Comparison of ENCODE assay signal across 21 mouse cellular contexts in the genomic region with DNA sequence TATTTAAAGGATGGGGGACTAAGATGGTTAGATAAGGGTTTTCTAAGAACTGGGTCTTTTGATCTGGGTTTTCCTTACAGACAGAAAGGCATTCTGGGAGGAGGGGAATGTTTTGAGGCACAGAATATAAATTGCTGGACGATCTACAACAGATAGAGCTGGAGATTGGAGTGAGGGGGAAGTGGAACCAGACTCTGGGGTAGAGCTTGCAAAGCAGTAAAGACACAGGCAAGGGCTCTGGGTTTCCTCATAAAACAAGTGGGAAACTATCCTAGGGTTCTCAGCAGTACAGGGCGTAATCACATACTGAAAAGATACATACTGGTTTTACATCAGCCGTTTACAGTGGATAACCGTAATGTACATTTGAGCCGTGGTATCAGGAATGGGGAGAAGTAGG.
"Had no signal": no experiment of that assay in that cellular context is flagged by ENCODE, and none has a peak within 500 bp of the region (broad histone marks: within the 10 kb centered on the region; RNA-seq: fewer than 3 reads in every experiment).

No protein-coding gene starts in this region.

- H3K27ac ChIP-seq: liver, embryonic 15.5 days; lung, embryonic 15.5 days; midbrain, embryonic 10.5 days; midbrain, embryonic 12.5 days; neural tube, embryonic 13.5 days; neural tube, embryonic 15.5 days had no signal

- DNase-seq: liver, postnatal 0 days; lung, adult 2 months; lung, postnatal 10 days; lung, postnatal 4 days; midbrain, embryonic 14.5 days; retina, postnatal 1 day; right cerebral cortex, adult 18-20 months; right cerebral cortex, postnatal 25 days; right cerebral cortex, postnatal 4 days; spleen, adult 18-20 months; thymus, adult 2 months; thymus, postnatal 25 days; thymus, postnatal 4 days had no signal

- H3K9ac ChIP-seq: liver, embryonic 15.5 days; liver, postnatal 0 days; lung, embryonic 15.5 days; midbrain, embryonic 12.5 days; neural tube, embryonic 13.5 days; neural tube, embryonic 15.5 days had no signal

- ATAC-seq: liver, postnatal 0 days; midbrain, embryonic 16.5 days had no signal

- H3K9me3 ChIP-seq: liver, embryonic 15.5 days; lung, embryonic 15.5 days; midbrain, embryonic 10.5 days; midbrain, embryonic 12.5 days; neural tube, embryonic 13.5 days; neural tube, embryonic 15.5 days had no signal

- H3K27me3 ChIP-seq: liver, embryonic 15.5 days; lung, embryonic 15.5 days; midbrain, embryonic 12.5 days; neural tube, embryonic 13.5 days; neural tube, embryonic 15.5 days had no signal

- H3K4me1 ChIP-seq: liver, embryonic 15.5 days; lung, embryonic 15.5 days; midbrain, embryonic 10.5 days had no signal

- H3K4me3 ChIP-seq: liver, embryonic 15.5 days; lung, embryonic 15.5 days; midbrain, embryonic 10.5 days; midbrain, embryonic 12.5 days; myocyte; neural tube, embryonic 13.5 days; neural tube, embryonic 15.5 days had no signal

- H3K4me2 ChIP-seq: liver, embryonic 15.5 days; lung, embryonic 15.5 days; midbrain, embryonic 12.5 days; neural tube, embryonic 13.5 days; neural tube, embryonic 15.5 days had no signal

- H3K36me3 ChIP-seq: liver, embryonic 15.5 days; lung, embryonic 15.5 days; midbrain, embryonic 10.5 days; midbrain, embryonic 12.5 days; neural tube, embryonic 13.5 days; neural tube, embryonic 15.5 days had no signal
